Mouse (Mus musculus): ENCODE measurements at regions not wholly inside any gene's neighbourhood (a gene's known extent, or its start where the extent isn't known, plus 50 kb on each side); places are given as distances from the start of the nearest gene placed in this dataset.

DNA sequence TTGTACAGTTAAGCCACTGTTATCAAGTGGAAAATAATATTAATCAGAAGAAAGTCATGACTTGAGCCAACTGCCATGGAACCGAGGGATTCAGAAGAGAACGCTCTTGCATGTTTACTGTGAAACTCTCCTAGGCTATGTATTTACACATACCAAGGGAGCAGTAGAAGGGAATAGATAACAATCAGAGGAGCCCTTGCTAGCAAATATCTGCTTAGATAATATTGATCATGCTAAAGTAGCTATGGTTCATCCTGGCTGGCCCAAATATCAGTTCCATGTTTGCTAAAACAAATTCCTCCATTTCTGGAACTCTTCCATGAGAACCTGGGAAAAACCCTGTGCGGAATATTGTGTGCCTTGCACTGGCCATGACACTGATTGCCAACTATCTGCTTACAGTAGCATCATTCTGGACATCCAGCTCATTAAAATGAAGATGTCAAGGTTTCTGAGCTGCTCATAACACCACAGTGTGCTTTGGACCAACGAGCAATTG, 179.5 kb upstream of the Tmem72 start:
- TF ChIP-seq CTCF (IDR thresholded peaks at IDR 0.05; ENCODE audit: control insufficient read depth, insufficient read depth, insufficient read length) (no peak), CEBPB (IDR thresholded peaks at IDR 0.05; ENCODE audit: low read depth) (no peak), MYOG (IDR thresholded peaks at IDR 0.05; ENCODE audit: control insufficient read depth, extremely low read depth, insufficient read length) (no peak)
